Mouse (Mus musculus): Measurements from ENCODE around the gene Smdt1.
A peak's percentile ranks its signal among the peaks of the same experiment; 100 is the strongest.

The Smdt1 gene

GRCm38 (mm10) chr15:82338593-82339112 is at the start of gene Smdt1, which contains the start of the genes Naga and Pheta2:
Gene Smdt1 (plus strand): TSS chr15:82338959.
Gene Naga (minus strand): TSS chr15:82338925.
Gene Pheta2 (plus strand): TSS chr15:82338942.
- peak; percentile 91 to 94 for DNase-seq (ENCODE audit: low spot score in 2 of 2)

- DNase-seq (ENCODE audit: low spot score in 2 of 2): no peak
These were observed 48.5 kb upstream of the Smdt1 start for GRCm38 (mm10) chr15:82290252-82290651.

- DNase-seq (ENCODE audit: low spot score in 2 of 2): no peak
These were observed 45.9 kb upstream of the Smdt1 start for GRCm38 (mm10) chr15:82292851-82293250.

GRCm38 (mm10) chr15:82293271-82293711 is 45.5 kb upstream of the Smdt1 start:
- DNase-seq (ENCODE audit: low spot score in 2 of 2): peak in 1 of 2 experiments; percentile 29

GRCm38 (mm10) chr15:82294059-82294458 is 44.7 kb upstream of the Smdt1 start:
- no peak for DNase-seq (ENCODE audit: low spot score in 2 of 2)

- no peak for DNase-seq (ENCODE audit: low spot score in 2 of 2)
These were observed 39.8 kb upstream of the Smdt1 start, which contains the start of gene Wbp2nl for GRCm38 (mm10) chr15:82298764-82299561. Gene Wbp2nl (plus strand): TSS chr15:82298954.

- no peak for DNase-seq (ENCODE audit: low spot score in 2 of 2)
These were observed 31.7 kb upstream of the Smdt1 start for GRCm38 (mm10) chr15:82307107-82307506.

GRCm38 (mm10) chr15:82308416-82308815 is 30.3 kb upstream of the Smdt1 start:
- no peak for DNase-seq (ENCODE audit: low spot score in 2 of 2)

GRCm38 (mm10) chr15:82317839-82318238 is 20.9 kb upstream of the Smdt1 start:
- DNase-seq (ENCODE audit: low spot score in 2 of 2): no peak

GRCm38 (mm10) chr15:82319613-82320012 is 19.1 kb upstream of the Smdt1 start:
- no peak for DNase-seq (ENCODE audit: low spot score in 2 of 2)

- DNase-seq (ENCODE audit: low spot score in 2 of 2): no peak
These were observed 16.6 kb upstream of the Smdt1 start for GRCm38 (mm10) chr15:82322195-82322594.

- no peak for DNase-seq (ENCODE audit: low spot score in 2 of 2)
These were observed 13.4 kb upstream of the Smdt1 start for GRCm38 (mm10) chr15:82325382-82325781.

- no peak for DNase-seq (ENCODE audit: low spot score in 2 of 2)
These were observed 3.6 kb upstream of the Smdt1 start for GRCm38 (mm10) chr15:82335194-82335593.

GRCm38 (mm10) chr15:82336629-82337028 is 2.1 kb upstream of the Smdt1 start:
- DNase-seq (ENCODE audit: low spot score in 2 of 2): no peak

GRCm38 (mm10) chr15:82337875-82338274 is 884 bp upstream of the Smdt1 start:
- DNase-seq (ENCODE audit: low spot score in 2 of 2): no peak

- DNase-seq (ENCODE audit: low spot score in 2 of 2): no peak
These were observed 391 bp downstream of the Smdt1 start for GRCm38 (mm10) chr15:82339150-82339549.

- DNase-seq (ENCODE audit: low spot score in 2 of 2): no peak
These were observed 985 bp downstream of the Smdt1 start for GRCm38 (mm10) chr15:82339634-82340254.

GRCm38 (mm10) chr15:82340414-82341035 is 1.8 kb downstream of the Smdt1 start:
- no peak for DNase-seq (ENCODE audit: low spot score in 2 of 2)

- no peak for DNase-seq (ENCODE audit: low spot score in 2 of 2)
These were observed 2.3 kb downstream of the Smdt1 start for GRCm38 (mm10) chr15:82341036-82341501.

GRCm38 (mm10) chr15:82341675-82342542 is 3.1 kb downstream of the Smdt1 start:
- no peak for DNase-seq (ENCODE audit: low spot score in 2 of 2)

GRCm38 (mm10) chr15:82342543-82342935 is 3.8 kb downstream of the Smdt1 start:
- DNase-seq (ENCODE audit: low spot score in 2 of 2): no peak
